12 mouse cellular contexts compared by ENCODE assay signal in the genomic region with DNA sequence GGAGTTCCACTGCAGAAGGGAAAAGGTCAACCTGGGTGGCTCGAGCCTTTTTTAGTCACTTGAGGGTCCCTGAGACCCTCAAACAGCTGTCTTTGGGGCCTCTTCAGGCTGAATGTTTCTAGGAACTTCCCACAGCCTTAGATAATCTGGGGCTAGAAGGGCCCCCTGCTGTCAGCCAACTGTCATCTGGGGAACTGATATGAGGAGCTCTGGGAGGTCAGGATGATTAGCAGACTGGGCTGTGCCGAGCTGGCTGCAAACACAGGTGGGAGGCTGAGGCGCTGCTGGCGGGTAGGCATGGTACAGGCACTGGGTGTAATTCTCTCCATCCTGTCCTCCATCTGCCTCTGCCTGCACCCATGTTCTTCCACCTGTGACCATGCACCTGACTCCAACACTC. TPM values are rescaled to one million over a fixed set of nuclear protein-coding genes. Genes with fewer than 3 reads are reported as not detected.
DNase-seq lines count a peak whose midpoint lies in the region; ATAC-seq lines count a peak whose summit lies in the region.
"Had no signal": no experiment of that assay in that cellular context is flagged by ENCODE, and none has a peak within 500 bp of the region (broad histone marks: within the 10 kb centered on the region; RNA-seq: fewer than 3 reads in every experiment).

No protein-coding gene starts in this region.

- ATAC-seq in cerebellum, adult (ENCODE audit: insufficient number of reproducible peaks, low FRiP score, low TSS enrichment) = no peak
- ATAC-seq in midbrain, embryonic 16.5 days = no peak
- ATAC-seq in midbrain, embryonic 13.5 days = no peak
- no peak for ATAC-seq in forebrain, embryonic 11.5 days (replicated peaks; ENCODE audit: low FRiP score)
- ATAC-seq: Patski had no signal

- H3K36me3 ChIP-seq in midbrain, embryonic 16.5 days (ENCODE audit: control insufficient read depth, insufficient read depth, low read length) = peaks cover 74% of the 10 kb centered on the region
- peaks cover 100% of the 10 kb centered on the region for H3K36me3 ChIP-seq in midbrain, embryonic 13.5 days
- H3K36me3 ChIP-seq in erythroblast, embryonic 14.5 days (ENCODE audit: control insufficient read depth) = peaks cover 92% of the 10 kb centered on the region
- H3K36me3 ChIP-seq in forebrain, embryonic 11.5 days (ENCODE audit: control insufficient read depth, insufficient read depth, low read length) = peaks cover 21% of the 10 kb centered on the region

- H3K27me3 ChIP-seq in midbrain, embryonic 16.5 days (ENCODE audit: control insufficient read depth, insufficient read depth, low read depth, low read length) = no peaks in the 10 kb centered on the region
- no peaks in the 10 kb centered on the region for H3K27me3 ChIP-seq in midbrain, embryonic 13.5 days
- no peaks in the 10 kb centered on the region for H3K27me3 ChIP-seq in erythroblast, embryonic 14.5 days (ENCODE audit: control insufficient read depth)
- H3K27me3 ChIP-seq in forebrain, embryonic 11.5 days (ENCODE audit: control insufficient read depth, insufficient read depth, low read length) = no peaks in the 10 kb centered on the region
- H3K27me3 ChIP-seq: Patski had no signal

- H3K27ac ChIP-seq in midbrain, embryonic 16.5 days (ENCODE audit: low read length) = no peak overlapping the region
- H3K27ac ChIP-seq in midbrain, embryonic 13.5 days = no peak overlapping the region
- no peak overlapping the region for H3K27ac ChIP-seq in forebrain, embryonic 11.5 days (ENCODE audit: low read depth, low read length)

- H3K9ac ChIP-seq in midbrain, embryonic 16.5 days (ENCODE audit: low read depth, low read length) = 0 out of 2 replicates have a peak overlapping the region, but pooled peaks have one; percentile 6
- no peak overlapping the region for H3K9ac ChIP-seq in midbrain, embryonic 13.5 days (replicated peaks)
- no peak overlapping the region for H3K9ac ChIP-seq in forebrain, embryonic 11.5 days (ENCODE audit: low read length)

- no peaks in the 10 kb centered on the region for H3K4me1 ChIP-seq in midbrain, embryonic 16.5 days (ENCODE audit: control insufficient read depth, insufficient read depth, low read length)
- H3K4me1 ChIP-seq in midbrain, embryonic 13.5 days (replicated peaks) = no peaks in the 10 kb centered on the region
- H3K4me1 ChIP-seq in erythroblast, embryonic 14.5 days (ENCODE audit: control insufficient read depth) = peaks cover 87% of the 10 kb centered on the region
- H3K4me1 ChIP-seq in forebrain, embryonic 11.5 days (replicated peaks; ENCODE audit: control insufficient read depth, insufficient read depth, low read length) = no peaks in the 10 kb centered on the region

- H3K9me3 ChIP-seq in midbrain, embryonic 16.5 days (replicated peaks; ENCODE audit: control insufficient read depth, low read length, poor library complexity, severe bottlenecking) = no peaks in the 10 kb centered on the region
- H3K9me3 ChIP-seq in midbrain, embryonic 13.5 days = no peaks in the 10 kb centered on the region
- no peaks in the 10 kb centered on the region for H3K9me3 ChIP-seq in erythroblast, embryonic 14.5 days (ENCODE audit: control insufficient read depth, low read length)
- H3K9me3 ChIP-seq in forebrain, embryonic 11.5 days (ENCODE audit: control insufficient read depth, low read length) = no peaks in the 10 kb centered on the region

- peak; percentile 67 for DNase-seq in cerebellum, adult 11 months
- peak; percentile 24 for DNase-seq in retina, postnatal 7 days (ENCODE audit: low read depth, low spot score)
- DNase-seq in forebrain, embryonic 11.5 days (ENCODE audit: low spot score) = no peak
- no peak for DNase-seq in urinary bladder, postnatal 36 days (ENCODE audit: low spot score in 2 of 2)
- DNase-seq: heart, postnatal 4 days had no signal

- 72% methylated on average over 4 of the region's 4 CpGs for WGBS in midbrain, embryonic 16.5 days
- 80% methylated on average over 4 of the region's 4 CpGs for WGBS in midbrain, embryonic 13.5 days
- 74% methylated on average over 4 of the region's 4 CpGs for WGBS in forebrain, embryonic 11.5 days

- H3K4me3 ChIP-seq in midbrain, embryonic 16.5 days (ENCODE audit: low read depth, low read length) = no peak overlapping the region
- H3K4me3 ChIP-seq in midbrain, embryonic 13.5 days (replicated peaks) = no peak overlapping the region
- peak overlapping the region; percentile 67 for H3K4me3 ChIP-seq in erythroblast, embryonic 14.5 days (replicated peaks)
- no peak overlapping the region for H3K4me3 ChIP-seq in forebrain, embryonic 11.5 days (ENCODE audit: low read depth, low read length)

- H3K4me2 ChIP-seq in midbrain, embryonic 16.5 days (ENCODE audit: low read length) = no peak overlapping the region
- no peak overlapping the region for H3K4me2 ChIP-seq in midbrain, embryonic 13.5 days (replicated peaks)
- no peak overlapping the region for H3K4me2 ChIP-seq in forebrain, embryonic 11.5 days (ENCODE audit: low read depth, low read length, severe bottlenecking)

RNA-seq across cellular contexts. Expression of gene 6430550D23Rik, which starts 18.7 kb away (rescaled TPM):
- 1.2 and 1.3 TPM in 2 replicates for polyA plus RNA-seq in midbrain, embryonic 16.5 days (2015; fragmentation: Nextera tagmentation; extraction: Ambion mirVana)
- polyA plus RNA-seq in midbrain, embryonic 13.5 days (2015; fragmentation: Nextera tagmentation; extraction: Ambion mirVana) = 1.4 and 1.9 TPM in 2 replicates
- 0.03 and 0.04 TPM in 2 replicates for polyA plus RNA-seq in erythroblast, embryonic 14.5 days (2012)
- polyA plus RNA-seq in forebrain, embryonic 11.5 days (2014; fragmentation: Nextera tagmentation; extraction: Ambion mirVana) = 1.5 and 1.6 TPM in 2 replicates

RNA-seq across cellular contexts. Expression of gene Ergic3, which starts 18.8 kb away (rescaled TPM):
- polyA plus RNA-seq in midbrain, embryonic 16.5 days (2015; fragmentation: Nextera tagmentation; extraction: Ambion mirVana) = 407 and 448 TPM in 2 replicates
- polyA plus RNA-seq in midbrain, embryonic 13.5 days (2015; fragmentation: Nextera tagmentation; extraction: Ambion mirVana) = 336 and 349 TPM in 2 replicates
- 7.3 and 7.5 TPM in 2 replicates for polyA plus RNA-seq in erythroblast, embryonic 14.5 days (2012)
- polyA plus RNA-seq in forebrain, embryonic 11.5 days (2014; fragmentation: Nextera tagmentation; extraction: Ambion mirVana) = 169 and 207 TPM in 2 replicates

RNA-seq across cellular contexts. Expression of gene Cep250, which starts 32.8 kb away (rescaled TPM):
- 13.3 and 13.7 TPM in 2 replicates for polyA plus RNA-seq in midbrain, embryonic 16.5 days (2015; fragmentation: Nextera tagmentation; extraction: Ambion mirVana)
- 17.3 and 21.2 TPM in 2 replicates for polyA plus RNA-seq in midbrain, embryonic 13.5 days (2015; fragmentation: Nextera tagmentation; extraction: Ambion mirVana)
- polyA plus RNA-seq in erythroblast, embryonic 14.5 days (2012) = 3.7 and 3.8 TPM in 2 replicates
- polyA plus RNA-seq in forebrain, embryonic 11.5 days (2014; fragmentation: Nextera tagmentation; extraction: Ambion mirVana) = 27.4 and 28.8 TPM in 2 replicates

RNA-seq across cellular contexts. Expression of gene Gdf5, which starts 43.9 kb away (rescaled TPM):
- 0.95 and 1.8 TPM in 2 replicates for polyA plus RNA-seq in midbrain, embryonic 16.5 days (2015; fragmentation: Nextera tagmentation; extraction: Ambion mirVana)
- polyA plus RNA-seq in midbrain, embryonic 13.5 days (2015; fragmentation: Nextera tagmentation; extraction: Ambion mirVana) = 0.71 and 1.1 TPM in 2 replicates
- polyA plus RNA-seq in erythroblast, embryonic 14.5 days (2012) = 0.04 TPM in 1 of 2 replicates, not detected in the other
- 1.8 and 2.0 TPM in 2 replicates for polyA plus RNA-seq in forebrain, embryonic 11.5 days (2014; fragmentation: Nextera tagmentation; extraction: Ambion mirVana)

RNA-seq across cellular contexts. Expression of gene Gm15557, which starts 48.6 kb away (rescaled TPM):
- polyA plus RNA-seq in midbrain, embryonic 16.5 days (2015; fragmentation: Nextera tagmentation; extraction: Ambion mirVana) = not detected in 2 replicates
- polyA plus RNA-seq in midbrain, embryonic 13.5 days (2015; fragmentation: Nextera tagmentation; extraction: Ambion mirVana) = not detected in 2 replicates
- polyA plus RNA-seq in erythroblast, embryonic 14.5 days (2012) = not detected in 2 replicates
- polyA plus RNA-seq in forebrain, embryonic 11.5 days (2014; fragmentation: Nextera tagmentation; extraction: Ambion mirVana) = not detected in 2 replicates
- polyA plus RNA-seq: brain, embryonic 14.5 days; lung, embryonic 16.5 days; Patski had no signal

Comparison
In these comparisons a context has a peak if more than half of its experiments do, and no peak if none do; other contexts are left out.
1. DNase-seq: peak in cerebellum, adult 11 months (single experiment) and retina, postnatal 7 days (single experiment); none in forebrain, embryonic 11.5 days (single experiment) and urinary bladder, postnatal 36 days (0 of 2).
2. RNA of gene Ergic3, which starts 18.8 kb away (polyA plus RNA-seq): 407 to 448 TPM in midbrain, embryonic 16.5 days, 336 to 349 TPM in midbrain, embryonic 13.5 days and 169 to 207 TPM in forebrain, embryonic 11.5 days; 7.3 to 7.5 TPM in erythroblast, embryonic 14.5 days; every median in the first group is over 10 times any median in the second.